Mouse (Mus musculus) embryonic facial prominence, embryonic 14.5 days (tissue): Measurements from ENCODE around the gene Il12rb2. TPM values are rescaled to one million over a fixed set of nuclear protein-coding genes. Genes with fewer than 3 reads are reported as not detected.
A peak's percentile ranks its signal among the peaks of the same experiment; 100 is the strongest.

Source experiments
- ATAC-seq: fragments of 200-750 bp; cut with Nextera tagmentation; 2 replicates; pipeline ENCODE4 v1.8.0; 2017; ENCODE audit warnings: low read depth, moderate number of reproducible peaks, moderate TSS enrichment
- DNase-seq: peaks from one replicate; pipeline ENCODE4 v3.0.0-alpha.2; 2015; ENCODE audit warnings: low spot score
- H3K27ac ChIP-seq: fragments of 300-500 bp; sonication (generic); replicated peaks from 2 replicates; pipeline ENCODE4 v1.5.1; 2014; ENCODE audit warnings: low read depth, mild to moderate bottlenecking, low read length, moderate library complexity
- H3K27me3 ChIP-seq: fragments of 300-500 bp; sonication (generic); replicated peaks from 2 replicates; pipeline ENCODE4 v1.6.1; 2014; ENCODE audit warnings: low read length; ENCODE audit not compliant: control insufficient read depth, insufficient read depth
- H3K36me3 ChIP-seq: fragments of 300-500 bp; sonication (generic); 2 replicates; pipeline ENCODE4 v1.6.1; 2014; ENCODE audit warnings: low read length, mixed read lengths; ENCODE audit not compliant: control insufficient read depth, insufficient read depth
- H3K4me1 ChIP-seq: fragments of 300-500 bp; sonication (generic); 2 replicates; pipeline ENCODE4 v1.6.1; 2014; ENCODE audit warnings: antibody characterized with exemption, low read length; ENCODE audit not compliant: control insufficient read depth, insufficient read depth
- H3K4me2 ChIP-seq: fragments of 300-500 bp; sonication (generic); 2 replicates; pipeline ENCODE4 v1.6.1; 2014; ENCODE audit warnings: low read depth, mild to moderate bottlenecking, low read length, moderate library complexity, mixed read lengths
- H3K4me3 ChIP-seq: fragments of 300-500 bp; sonication (generic); 2 replicates; pipeline ENCODE4 v1.5.1; 2014; ENCODE audit warnings: low read depth, mild to moderate bottlenecking, low read length
- H3K9ac ChIP-seq: fragments of 300-500 bp; sonication (generic); 2 replicates; pipeline ENCODE4 v1.6.1; 2014; ENCODE audit warnings: low read depth, mild to moderate bottlenecking, low read length, moderate library complexity, mixed read lengths
- H3K9me3 ChIP-seq: fragments of 300-500 bp; sonication (generic); 2 replicates; pipeline ENCODE4 v1.6.1; 2016; ENCODE audit warnings: low read length; ENCODE audit not compliant: control insufficient read depth
- WGBS: fragments of 180-500 bp; shearing (Covaris S2); extraction: QIAGEN DNeasy Blood & Tissue Kit; methylation state at CpG from one replicate; pipeline ENCODE4 v1.1.7; 2014; 5-methylcytosine and 5-hydroxymethylcytosine counted together
- polyA plus RNA-seq: library from polyadenylated mRNA; unstranded; fragments of >200 nt; fragmentation: Nextera tagmentation; extraction: Ambion mirVana; gene quantifications from 2 replicates; pipeline ENCODE4 v1.2.1, GENCODE M21; 2014

Gene Il12rb2
- polyA plus RNA-seq, 1 experiment from 2014 or later = 0.22 TPM

DNA sequence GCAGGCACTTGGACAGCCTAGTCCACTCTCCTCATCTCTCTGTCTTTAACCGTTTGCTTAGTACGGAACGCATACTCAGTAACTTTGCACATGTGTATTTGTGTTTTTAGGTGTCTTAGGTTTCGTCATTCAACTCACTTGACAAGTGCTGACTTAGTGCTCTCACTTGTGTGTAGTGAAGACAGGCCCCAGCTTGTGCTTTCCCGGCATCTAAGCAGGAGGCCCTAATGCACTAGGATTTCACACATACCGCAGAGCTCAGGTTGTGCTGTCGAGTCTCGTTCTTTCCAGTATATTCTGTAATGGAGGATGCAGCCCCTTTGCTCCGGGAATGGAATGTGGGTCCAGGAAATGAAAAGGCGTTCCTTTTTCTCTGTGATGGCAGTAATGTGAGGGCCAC is 72.8 kb downstream of the Il12rb2 start:
- peak; percentile 80 for ATAC-seq
- 64% methylated on average over 10 of the region's 10 CpGs for WGBS
- Histone ChIP-seq H3K9me3 (no peaks in the 10 kb centered on the region), H3K27me3 (no peaks in the 10 kb centered on the region), H3K9ac (no peak overlapping the region), H3K4me3 (no peak overlapping the region), H3K4me1 (peaks cover 10% of the 10 kb centered on the region; the same call in 1 of the 2 replicates), H3K27ac (no peak overlapping the region; the same call in 1 of the 2 replicates), H3K36me3 (no peaks in the 10 kb centered on the region), H3K4me2 (no peak overlapping the region)
- peak; percentile 79 for DNase-seq

DNA sequence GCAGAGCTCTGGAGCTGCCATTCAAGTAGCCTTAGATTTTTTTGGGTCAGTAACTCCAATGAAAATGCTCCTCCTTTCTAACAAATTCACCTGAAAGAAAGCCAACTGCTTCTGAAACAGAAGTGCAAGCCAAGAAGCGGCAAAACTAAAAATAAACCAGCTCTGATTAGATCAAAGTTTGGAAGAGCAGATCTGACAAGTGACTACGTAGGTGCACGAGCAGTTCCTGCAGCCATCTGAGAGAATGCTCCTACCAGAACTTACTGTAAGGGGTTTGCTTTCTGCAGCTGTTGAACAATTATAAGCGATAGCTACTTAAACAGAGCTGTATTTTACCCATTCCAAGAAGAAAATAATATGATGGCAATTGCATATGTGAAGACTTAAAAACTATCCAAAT is 73.5 kb downstream of the Il12rb2 start:
- peak; percentile 29 for DNase-seq
- WGBS = 61% methylated on average over 4 of the region's 4 CpGs
- no peak overlapping the region for H3K4me2 ChIP-seq

GRCm38 (mm10) chr6:67301230-67301629 is 74.8 kb downstream of the Il12rb2 start:
- ATAC-seq (no peak), DNase-seq (no peak)
- H3K27me3 ChIP-seq = no peaks in the 10 kb centered on the region
- H3K27ac ChIP-seq = peak overlapping the region; percentile 21; the same call in 1 of the 2 replicates
- no peaks in the 10 kb centered on the region for H3K9me3 ChIP-seq
- 74% methylated on average over 3 of the region's 3 CpGs for WGBS
- H3K4me2 ChIP-seq = no peak overlapping the region
- H3K4me1 ChIP-seq = peaks cover 10% of the 10 kb centered on the region; the same call in 1 of the 2 replicates
- H3K36me3 ChIP-seq = no peaks in the 10 kb centered on the region
- H3K9ac ChIP-seq = no peak overlapping the region
- no peak overlapping the region for H3K4me3 ChIP-seq

More for the DNA sequence above, 73.5 kb downstream of the Il12rb2 start:
- ATAC-seq = no peak
- Histone ChIP-seq H3K4me1 (peaks cover 10% of the 10 kb centered on the region; the same call in 1 of the 2 replicates), H3K36me3 (no peaks in the 10 kb centered on the region), H3K4me3 (no peak overlapping the region), H3K27me3 (no peaks in the 10 kb centered on the region), H3K27ac (no peak overlapping the region), H3K9ac (no peak overlapping the region), H3K9me3 (no peaks in the 10 kb centered on the region)

DNA sequence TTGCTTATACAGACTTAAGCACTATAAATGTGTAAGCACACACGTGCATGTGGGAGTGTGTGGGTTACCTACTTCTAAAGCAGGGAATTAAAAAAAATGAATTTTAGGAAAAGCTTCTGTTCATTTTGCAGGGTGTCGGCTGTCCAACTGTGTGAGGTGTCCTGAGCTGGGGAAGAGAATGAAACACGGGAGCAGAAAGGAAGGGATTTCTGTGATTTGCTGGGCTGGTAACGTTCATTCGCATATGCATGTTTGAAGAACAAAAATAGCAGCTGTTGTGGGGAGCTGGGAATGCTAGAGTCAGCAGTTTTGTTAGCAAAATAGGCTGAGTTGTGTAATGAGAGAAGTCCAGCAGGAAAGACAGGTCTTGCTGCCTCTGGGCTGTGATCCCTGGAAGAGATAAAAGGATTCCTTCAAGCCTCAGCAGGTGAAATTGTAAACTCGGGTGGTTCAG is 75.3 kb downstream of the Il12rb2 start:
- H3K4me2 ChIP-seq = no peak overlapping the region
- no peaks in the 10 kb centered on the region for H3K9me3 ChIP-seq
- no peaks in the 10 kb centered on the region for H3K36me3 ChIP-seq
- H3K27ac ChIP-seq = peak overlapping the region; percentile 29; the same call in 1 of the 2 replicates
- H3K27me3 ChIP-seq = no peaks in the 10 kb centered on the region
- H3K4me3 ChIP-seq = no peak overlapping the region
- ATAC-seq (peak; percentile 69; the same call in 1 of the 2 replicates), DNase-seq (peak; percentile 84)
- peaks cover 10% of the 10 kb centered on the region; the same call in 1 of the 2 replicates for H3K4me1 ChIP-seq
- WGBS = 34% methylated on average over 6 of the region's 6 CpGs
- no peak overlapping the region for H3K9ac ChIP-seq

GRCm38 (mm10) chr6:67300300-67300699 is 75.7 kb downstream of the Il12rb2 start:
- WGBS = 52% methylated on average over 4 of the region's 4 CpGs
- Histone ChIP-seq H3K4me1 (peaks cover 10% of the 10 kb centered on the region; the same call in 1 of the 2 replicates), H3K9ac (no peak overlapping the region), H3K27me3 (no peaks in the 10 kb centered on the region), H3K36me3 (no peaks in the 10 kb centered on the region), H3K27ac (peak overlapping the region; percentile 29; the same call in 1 of the 2 replicates), H3K9me3 (no peaks in the 10 kb centered on the region), H3K4me3 (no peak overlapping the region), H3K4me2 (no peak overlapping the region)
- ATAC-seq (no peak), DNase-seq (no peak)

- peaks cover 10% of the 10 kb centered on the region; the same call in 1 of the 2 replicates for H3K4me1 ChIP-seq
- H3K36me3 ChIP-seq = no peaks in the 10 kb centered on the region
- no peak for ATAC-seq
- DNase-seq = no peak
- H3K9me3 ChIP-seq = no peaks in the 10 kb centered on the region
- H3K4me3 ChIP-seq = no peak overlapping the region
- no peak overlapping the region for H3K9ac ChIP-seq
- H3K4me2 ChIP-seq = no peak overlapping the region
- 72% methylated on average over 5 of the region's 5 CpGs for WGBS
- H3K27ac ChIP-seq = no peak overlapping the region
- H3K27me3 ChIP-seq = no peaks in the 10 kb centered on the region
Measured at GRCm38 (mm10) chr6:67298742-67299141, 77.2 kb downstream of the Il12rb2 start.

- Histone ChIP-seq H3K9me3 (no peaks in the 10 kb centered on the region), H3K36me3 (0 out of 2 replicates have a peak, but pooled peaks cover 4% of the 10 kb centered on the region), H3K27ac (no peak overlapping the region), H3K27me3 (no peaks in the 10 kb centered on the region), H3K4me2 (no peak overlapping the region), H3K4me1 (peaks cover 10% of the 10 kb centered on the region; the same call in 1 of the 2 replicates), H3K9ac (no peak overlapping the region), H3K4me3 (no peak overlapping the region)
- WGBS = 50% methylated on average over 5 of the region's 5 CpGs
- ATAC-seq (no peak), DNase-seq (no peak)
Measured at GRCm38 (mm10) chr6:67296126-67296525, 79.9 kb downstream of the Il12rb2 start.

GRCm38 (mm10) chr6:67292042-67292623 is 83.9 kb downstream of the Il12rb2 start:
- Histone ChIP-seq H3K4me1 (no peaks in the 10 kb centered on the region), H3K27ac (no peak overlapping the region), H3K36me3 (peaks cover 19% of the 10 kb centered on the region; the same call in 1 of the 2 replicates), H3K27me3 (no peaks in the 10 kb centered on the region), H3K4me3 (no peak overlapping the region), H3K9ac (no peak overlapping the region), H3K9me3 (no peaks in the 10 kb centered on the region), H3K4me2 (no peak overlapping the region)
- DNase-seq = no peak
- no peak for ATAC-seq
- 84% methylated on average over 5 of the region's 5 CpGs for WGBS

DNA sequence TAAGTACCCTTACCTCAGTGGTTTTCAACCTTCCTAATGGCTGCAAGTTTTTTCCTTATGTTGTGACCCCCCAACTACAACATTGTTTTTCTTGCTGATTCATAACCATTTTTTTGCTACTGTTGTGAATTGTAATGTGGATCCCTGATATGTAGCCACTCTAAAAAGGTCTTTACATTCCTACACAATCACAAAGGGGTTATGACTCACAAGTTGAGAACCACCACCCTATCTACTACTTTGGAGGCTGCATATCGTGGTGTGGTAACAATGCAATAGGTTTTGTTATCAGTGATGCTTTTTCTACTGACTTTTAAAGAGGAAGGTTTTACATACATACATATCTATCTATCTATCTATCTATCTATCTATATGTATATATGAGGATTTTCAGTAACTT is 93.1 kb downstream of the Il12rb2 start:
- no peak overlapping the region for H3K4me2 ChIP-seq
- peaks cover 74% of the 10 kb centered on the region for H3K36me3 ChIP-seq
- no peak overlapping the region for H3K9ac ChIP-seq
- no peak overlapping the region for H3K4me3 ChIP-seq
- 83% methylated on average over 1 of the region's 1 CpGs for WGBS
- H3K4me1 ChIP-seq = 0 out of 2 replicates have a peak, but pooled peaks cover 4% of the 10 kb centered on the region
- no peak for ATAC-seq
- no peaks in the 10 kb centered on the region for H3K27me3 ChIP-seq
- no peaks in the 10 kb centered on the region for H3K9me3 ChIP-seq
- DNase-seq = no peak
- H3K27ac ChIP-seq = no peak overlapping the region
